Mouse (Mus musculus) cerebellum, adult 2 months (tissue): ENCODE measurements around the gene Hyou1.
A peak's percentile ranks its signal among the peaks of the same experiment; 100 is the strongest.

Source experiments
- CTCF ChIP-seq: fragments of 200-500 bp; IDR thresholded peaks from 2 replicates; pipeline ENCODE4 v1.5.1; 2011; ENCODE audit warnings: low read depth, mild to moderate bottlenecking, control low read depth, low read length, moderate library complexity, borderline replicate concordance; ENCODE audit not compliant: insufficient read depth
- POLR2A ChIP-seq: fragments of 200-500 bp; IDR thresholded peaks from 2 replicates; pipeline ENCODE4 v1.6.1; 2011; ENCODE audit warnings: low read length, control low read depth, borderline replicate concordance; ENCODE audit not compliant: insufficient read depth

GRCm38 (mm10) chr9:44391466-44391865, 12.2 kb downstream of the Hyou1 start:
- TF ChIP-seq CTCF: peak; percentile 71
- TF ChIP-seq POLR2A: no peak
